Mouse (Mus musculus) liver, embryonic 15.5 days (tissue): ENCODE measurements around the gene Npnt. TPM values are rescaled to one million over a fixed set of nuclear protein-coding genes. Genes with fewer than 3 reads are reported as not detected.

ENCODE experiments used
- ATAC-seq: fragments of 200-750 bp; cut with Nextera tagmentation; 2 replicates; pipeline ENCODE4 v1.8.0; 2017; ENCODE audit warnings: moderate number of reproducible peaks, mild to moderate bottlenecking, moderate library complexity; ENCODE audit not compliant: insufficient read depth
- H3K27ac ChIP-seq: fragments of 300-500 bp; sonication (generic); replicated peaks from 2 replicates; pipeline ENCODE4 v1.5.1; 2015; ENCODE audit warnings: mild to moderate bottlenecking, inconsistent platforms
- H3K27me3 ChIP-seq: fragments of 300-500 bp; sonication (generic); 2 replicates; pipeline ENCODE4 v1.6.1; 2015; ENCODE audit warnings: mild to moderate bottlenecking, inconsistent platforms
- H3K36me3 ChIP-seq: fragments of 300-500 bp; sonication (generic); replicated peaks from 2 replicates; pipeline ENCODE4 v1.6.1; 2015; ENCODE audit warnings: moderate library complexity, mild to moderate bottlenecking, inconsistent platforms
- H3K4me1 ChIP-seq: fragments of 300-500 bp; sonication (generic); replicated peaks from 2 replicates; pipeline ENCODE4 v1.6.1; 2015; ENCODE audit warnings: inconsistent platforms
- H3K4me2 ChIP-seq: fragments of 300-500 bp; sonication (generic); 2 replicates; pipeline ENCODE4 v1.6.1; 2015; ENCODE audit warnings: moderate library complexity, mild to moderate bottlenecking, inconsistent platforms
- H3K4me3 ChIP-seq: fragments of 300-500 bp; sonication (generic); replicated peaks from 2 replicates; pipeline ENCODE4 v1.5.1; 2015; ENCODE audit warnings: mild to moderate bottlenecking, inconsistent platforms
- H3K9ac ChIP-seq: fragments of 300-500 bp; sonication (generic); 2 replicates; pipeline ENCODE4 v1.6.1; 2015; ENCODE audit warnings: moderate library complexity, mild to moderate bottlenecking, inconsistent platforms
- H3K9me3 ChIP-seq: fragments of 300-500 bp; sonication (generic); replicated peaks from 2 replicates; pipeline ENCODE4 v1.6.1; 2016; ENCODE audit warnings: inconsistent platforms
- WGBS: fragments of 180-500 bp; shearing (Covaris S2); methylation state at CpG from one replicate; pipeline ENCODE4 v1.1.7; 2015; ENCODE audit warnings: mixed read lengths; ENCODE audit not compliant: insufficient replicate concordance; 5-methylcytosine and 5-hydroxymethylcytosine counted together
- polyA plus RNA-seq: library from polyadenylated mRNA; unstranded; fragments of >200 nt; fragmentation: Nextera tagmentation; extraction: Ambion mirVana; gene quantifications from 2 replicates; pipeline ENCODE4 v1.2.1, GENCODE M21; 2015

The Npnt gene
- polyA plus RNA-seq, 1 experiment from 2014 or later: 2.4 TPM

DNA sequence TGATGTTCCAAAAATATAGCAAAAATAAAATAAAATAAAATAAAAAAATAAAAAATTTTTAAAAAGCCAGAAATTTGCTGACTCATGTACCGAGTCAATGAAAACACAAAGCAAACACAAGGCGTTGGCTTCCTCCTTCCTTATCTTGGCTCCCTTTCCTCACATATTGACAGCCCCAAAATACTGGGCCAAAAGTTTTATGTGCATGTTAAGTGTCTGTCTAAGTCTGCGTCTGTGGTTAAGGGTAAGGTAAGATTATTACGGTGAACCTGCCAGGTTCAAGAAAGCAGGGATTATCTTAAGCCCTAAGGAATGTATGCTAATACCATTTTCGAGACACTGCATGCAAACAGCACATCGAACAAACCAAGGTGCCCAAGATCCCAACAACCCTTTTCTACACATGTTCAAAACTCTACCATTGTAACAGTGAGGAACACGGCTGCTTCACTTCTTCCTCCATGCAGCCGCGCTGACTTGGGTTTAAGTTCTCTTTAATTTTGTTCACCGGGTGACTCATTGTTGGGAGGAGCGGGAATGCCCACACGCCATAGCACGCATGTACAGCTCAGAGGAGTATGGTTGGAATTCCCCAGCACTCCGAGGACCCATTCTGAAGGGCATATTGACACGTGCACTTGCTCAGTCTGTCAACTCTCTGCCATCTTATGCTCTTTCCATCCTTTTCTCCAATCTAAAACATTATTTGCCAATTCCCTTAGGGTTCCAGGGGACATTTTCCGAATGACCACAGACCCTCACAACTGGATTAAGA is 62.8 kb downstream of the Npnt start:
- WGBS: 55% methylated on average over 16 of the region's 16 CpGs
- Histone ChIP-seq H3K36me3 (no peaks in the 10 kb centered on the region), H3K4me1 (peaks cover 11% of the 10 kb centered on the region), H3K4me3 (no peak overlapping the region), H3K4me2 (no peak overlapping the region), H3K9me3 (no peaks in the 10 kb centered on the region), H3K9ac (no peak overlapping the region), H3K27me3 (no peaks in the 10 kb centered on the region), H3K27ac (no peak overlapping the region)
- ATAC-seq: peak; percentile 44; the same call in 1 of the 2 replicates

DNA sequence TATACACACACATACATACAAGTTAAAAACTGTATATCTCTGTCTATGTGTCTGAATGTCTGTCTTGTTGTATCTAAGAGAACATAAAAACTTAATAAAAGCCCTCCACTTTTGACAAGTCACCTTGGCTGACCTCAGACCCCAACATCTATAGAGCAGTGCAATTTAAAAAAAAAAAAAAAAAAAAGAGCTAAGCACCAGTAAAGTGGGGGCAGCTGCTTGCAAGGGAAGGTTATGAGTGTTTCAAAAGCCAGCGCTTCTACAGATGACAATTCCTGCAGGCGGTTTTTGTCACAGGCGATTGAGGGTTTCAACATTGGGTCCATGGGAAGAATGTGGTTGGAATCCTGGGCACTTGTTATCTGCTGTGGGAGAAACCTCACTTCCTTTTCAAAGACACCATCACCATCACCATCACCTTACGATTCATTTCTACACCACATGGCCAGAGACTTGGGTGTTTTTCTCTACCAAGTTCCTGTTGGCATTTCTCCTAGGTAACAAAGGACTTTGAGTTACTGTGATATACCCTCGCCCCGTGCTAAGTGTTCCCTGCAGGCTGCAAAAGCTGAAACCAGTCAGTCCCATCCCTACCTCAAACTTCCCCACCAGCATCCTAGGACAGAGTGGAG is 63.6 kb downstream of the Npnt start:
- no peak for ATAC-seq
- peaks cover 11% of the 10 kb centered on the region for H3K4me1 ChIP-seq
- no peaks in the 10 kb centered on the region for H3K27me3 ChIP-seq
- no peak overlapping the region for H3K9ac ChIP-seq
- no peak overlapping the region for H3K4me3 ChIP-seq
- H3K9me3 ChIP-seq: no peaks in the 10 kb centered on the region
- no peaks in the 10 kb centered on the region for H3K36me3 ChIP-seq
- H3K4me2 ChIP-seq: no peak overlapping the region
- H3K27ac ChIP-seq: no peak overlapping the region
- WGBS: 19% methylated on average over 6 of the region's 6 CpGs

DNA sequence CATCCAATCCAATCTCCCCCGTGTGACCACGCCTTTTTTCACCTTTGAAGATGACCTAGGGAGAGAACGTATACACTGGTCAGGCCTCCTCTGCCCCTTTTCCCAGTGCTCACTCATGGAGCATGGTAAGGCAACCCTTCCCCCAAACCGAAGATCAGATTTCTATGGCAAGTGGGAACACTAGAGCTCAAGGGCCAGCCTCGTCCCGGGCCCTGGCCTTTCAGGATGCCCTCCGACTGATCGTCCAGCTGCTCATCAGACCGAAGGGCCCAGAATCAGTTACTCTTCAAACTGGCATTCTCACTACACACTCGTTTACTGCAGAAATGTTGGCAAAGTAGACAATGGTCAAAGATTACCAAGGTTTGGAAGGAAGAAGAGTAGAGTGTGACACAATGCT is 65.6 kb downstream of the Npnt start:
- peaks cover 11% of the 10 kb centered on the region for H3K4me1 ChIP-seq
- no peak overlapping the region for H3K9ac ChIP-seq
- no peak overlapping the region for H3K4me3 ChIP-seq
- ATAC-seq: no peak
- H3K9me3 ChIP-seq: no peaks in the 10 kb centered on the region
- no peak overlapping the region for H3K27ac ChIP-seq
- no peaks in the 10 kb centered on the region for H3K36me3 ChIP-seq
- H3K27me3 ChIP-seq: no peaks in the 10 kb centered on the region
- WGBS: 72% methylated on average over 10 of the region's 10 CpGs
- H3K4me2 ChIP-seq: no peak overlapping the region

DNA sequence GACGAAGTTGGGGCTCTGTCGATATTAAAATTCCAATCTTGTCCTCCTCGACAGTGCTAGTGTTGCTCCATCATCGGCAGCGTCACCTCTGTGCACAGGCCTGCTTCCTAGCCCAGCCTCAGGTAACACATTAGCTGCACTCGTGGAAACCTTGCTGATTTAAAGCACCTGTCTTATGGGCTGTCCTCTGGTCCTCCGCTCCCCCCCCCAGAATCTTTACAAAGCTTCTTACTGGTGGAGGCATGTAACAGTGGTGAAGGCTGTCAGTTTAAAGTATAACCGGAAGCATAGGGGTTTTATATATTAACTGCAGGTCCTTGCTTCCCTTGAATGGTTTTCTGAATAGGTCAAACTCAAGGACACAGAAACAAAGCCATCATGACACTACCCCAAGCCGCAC is 66.8 kb downstream of the Npnt start:
- H3K4me1 ChIP-seq: peaks cover 11% of the 10 kb centered on the region
- H3K9me3 ChIP-seq: no peaks in the 10 kb centered on the region
- H3K9ac ChIP-seq: no peak overlapping the region
- H3K27me3 ChIP-seq: no peaks in the 10 kb centered on the region
- H3K27ac ChIP-seq: no peak overlapping the region
- WGBS: 72% methylated on average over 9 of the region's 9 CpGs
- no peak for ATAC-seq
- no peaks in the 10 kb centered on the region for H3K36me3 ChIP-seq
- H3K4me2 ChIP-seq: no peak overlapping the region
- no peak overlapping the region for H3K4me3 ChIP-seq

DNA sequence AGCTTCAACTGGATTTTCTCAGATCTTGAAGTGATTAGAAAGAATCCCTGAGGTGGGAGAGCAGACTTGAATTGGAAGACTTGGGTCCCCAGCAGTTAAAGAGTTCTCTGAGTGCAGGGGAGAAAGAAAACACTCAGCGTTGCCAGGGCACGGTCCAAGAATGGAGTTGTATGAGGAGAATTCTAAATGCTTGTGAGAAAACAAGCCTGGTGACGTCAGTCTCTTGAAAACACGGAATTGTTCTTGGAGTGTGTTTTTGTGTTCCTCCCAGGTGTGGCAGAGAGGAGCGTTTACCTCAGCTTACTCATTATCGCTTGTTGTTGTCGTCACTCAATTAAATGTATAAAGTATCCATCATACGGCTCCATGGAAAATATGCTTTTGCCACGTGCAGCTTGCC is 69.3 kb downstream of the Npnt start:
- Histone ChIP-seq H3K36me3 (no peaks in the 10 kb centered on the region), H3K4me2 (no peak overlapping the region), H3K27me3 (no peaks in the 10 kb centered on the region), H3K9ac (no peak overlapping the region), H3K9me3 (no peaks in the 10 kb centered on the region), H3K27ac (no peak overlapping the region), H3K4me1 (no peaks in the 10 kb centered on the region), H3K4me3 (no peak overlapping the region)
- WGBS: 73% methylated on average over 9 of the region's 9 CpGs
- no peak for ATAC-seq

DNA sequence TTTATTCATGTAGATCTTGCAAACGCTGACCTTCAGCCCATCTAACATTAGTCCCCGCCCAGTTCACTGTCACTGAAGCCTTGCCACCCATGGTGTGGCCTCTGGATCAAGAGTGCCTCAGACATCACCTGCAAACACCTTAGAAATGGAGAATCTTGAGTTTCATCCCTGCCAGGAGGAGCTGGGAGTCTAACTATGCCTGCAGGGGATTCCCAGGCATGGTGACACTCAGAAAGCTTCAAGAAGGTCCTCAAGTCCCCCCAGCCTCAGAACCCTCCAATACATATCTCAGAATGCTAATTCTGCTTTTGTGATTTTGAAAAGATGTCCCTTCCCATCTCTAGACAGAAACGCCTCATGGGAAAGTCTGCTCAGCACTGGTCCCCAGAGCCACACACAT is 69.7 kb downstream of the Npnt start:
- Histone ChIP-seq H3K9me3 (no peaks in the 10 kb centered on the region), H3K4me3 (no peak overlapping the region), H3K27me3 (no peaks in the 10 kb centered on the region), H3K27ac (no peak overlapping the region), H3K9ac (no peak overlapping the region), H3K4me1 (no peaks in the 10 kb centered on the region), H3K36me3 (no peaks in the 10 kb centered on the region), H3K4me2 (no peak overlapping the region)
- no peak for ATAC-seq
- WGBS: 54% methylated on average over 3 of the region's 3 CpGs

DNA sequence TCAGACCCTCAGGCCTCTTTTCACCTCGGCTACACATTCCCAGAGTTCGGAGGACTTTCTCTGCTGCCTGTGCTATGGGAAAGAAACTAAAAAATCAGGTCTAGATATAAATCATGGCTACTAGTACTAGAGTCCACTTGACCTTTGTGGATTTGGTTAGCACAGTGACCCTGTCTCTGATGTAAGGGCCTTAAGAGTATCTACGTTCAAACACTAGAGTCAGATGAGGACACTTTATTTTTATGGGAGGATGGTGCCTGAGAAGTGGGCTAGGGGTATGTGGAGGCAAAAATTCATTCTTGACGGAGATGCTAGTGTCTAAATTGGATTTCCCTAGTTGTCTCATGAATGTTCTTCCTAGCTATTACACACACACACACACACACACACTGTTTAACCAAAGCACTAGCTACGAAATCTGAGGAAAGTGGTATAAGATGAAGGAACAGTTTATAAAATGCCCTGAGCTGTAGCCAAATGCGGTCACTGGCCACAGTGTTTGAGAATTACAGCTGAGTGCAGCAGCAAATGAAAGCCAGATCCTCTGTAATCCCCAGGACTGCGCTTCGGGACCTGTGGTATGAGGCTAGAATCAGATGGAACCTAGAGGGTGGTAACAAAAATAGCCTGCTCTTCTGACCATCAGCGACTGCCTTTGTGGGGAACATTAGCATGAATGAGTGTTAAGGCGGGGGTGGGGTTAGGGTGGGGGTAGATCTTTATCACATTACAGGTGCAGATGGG is 73.0 kb downstream of the Npnt start:
- no peaks in the 10 kb centered on the region for H3K9me3 ChIP-seq
- no peak overlapping the region for H3K4me2 ChIP-seq
- no peaks in the 10 kb centered on the region for H3K27me3 ChIP-seq
- no peak overlapping the region for H3K27ac ChIP-seq
- 58% methylated on average over 10 of the region's 10 CpGs for WGBS
- no peak overlapping the region for H3K9ac ChIP-seq
- H3K4me3 ChIP-seq: no peak overlapping the region
- no peaks in the 10 kb centered on the region for H3K4me1 ChIP-seq
- no peaks in the 10 kb centered on the region for H3K36me3 ChIP-seq
- ATAC-seq: no peak

DNA sequence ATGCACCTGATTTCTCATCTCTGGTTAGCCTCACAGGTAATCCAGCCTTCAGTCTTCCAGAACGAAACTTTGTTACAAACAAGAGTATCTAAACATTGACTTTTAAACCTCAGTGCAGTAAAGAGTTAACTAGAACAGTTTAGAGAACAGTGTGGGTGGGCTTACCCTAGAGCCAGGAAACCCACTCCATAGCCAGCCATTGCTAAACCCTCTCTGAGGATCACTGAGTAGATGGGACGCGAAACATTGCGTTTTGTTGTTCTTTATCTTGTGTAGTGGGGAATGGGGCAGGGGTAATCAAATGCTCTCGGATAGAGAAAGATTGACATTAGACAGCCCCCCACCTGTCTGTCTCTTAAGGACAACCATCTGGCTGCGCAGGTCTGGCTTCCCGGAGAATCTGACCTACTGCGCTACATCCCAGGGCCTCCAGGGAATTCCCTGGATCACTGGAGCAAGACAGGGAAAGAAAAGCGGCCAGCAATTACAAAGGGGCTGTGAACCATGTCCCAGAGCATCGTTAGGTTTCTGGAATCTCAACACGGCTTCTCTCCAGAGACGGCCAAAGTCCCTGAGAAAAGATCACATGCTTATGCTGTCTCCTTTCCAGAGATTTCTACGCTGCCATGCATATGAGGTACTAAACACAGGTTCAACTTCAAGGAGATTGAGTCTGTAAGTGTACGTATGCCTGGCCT is 73.9 kb downstream of the Npnt start:
- H3K4me3 ChIP-seq: no peak overlapping the region
- H3K27me3 ChIP-seq: no peaks in the 10 kb centered on the region
- no peaks in the 10 kb centered on the region for H3K36me3 ChIP-seq
- no peaks in the 10 kb centered on the region for H3K4me1 ChIP-seq
- no peak overlapping the region for H3K9ac ChIP-seq
- no peaks in the 10 kb centered on the region for H3K9me3 ChIP-seq
- no peak for ATAC-seq
- no peak overlapping the region for H3K27ac ChIP-seq
- no peak overlapping the region for H3K4me2 ChIP-seq
- WGBS: 69% methylated on average over 14 of the region's 14 CpGs

DNA sequence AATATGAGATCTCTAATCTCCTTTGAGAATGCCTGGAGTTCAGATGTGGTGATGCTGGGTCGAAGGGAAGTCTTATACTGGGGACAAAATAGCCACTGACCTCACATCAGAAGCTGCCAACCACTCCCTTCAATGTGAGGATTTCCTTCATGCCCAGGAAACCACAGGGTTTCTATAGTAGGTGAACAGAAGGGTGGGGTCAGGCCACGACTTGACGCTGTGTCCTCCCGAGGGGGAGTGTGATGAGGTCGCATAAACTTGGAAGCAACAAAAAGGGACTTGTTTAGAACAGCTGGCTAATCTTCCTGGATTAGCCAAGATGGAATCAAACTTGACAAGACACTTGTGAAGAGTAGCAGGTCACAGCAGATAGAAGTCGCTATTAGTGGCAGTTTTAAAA is 76.8 kb downstream of the Npnt start:
- ATAC-seq: no peak

DNA sequence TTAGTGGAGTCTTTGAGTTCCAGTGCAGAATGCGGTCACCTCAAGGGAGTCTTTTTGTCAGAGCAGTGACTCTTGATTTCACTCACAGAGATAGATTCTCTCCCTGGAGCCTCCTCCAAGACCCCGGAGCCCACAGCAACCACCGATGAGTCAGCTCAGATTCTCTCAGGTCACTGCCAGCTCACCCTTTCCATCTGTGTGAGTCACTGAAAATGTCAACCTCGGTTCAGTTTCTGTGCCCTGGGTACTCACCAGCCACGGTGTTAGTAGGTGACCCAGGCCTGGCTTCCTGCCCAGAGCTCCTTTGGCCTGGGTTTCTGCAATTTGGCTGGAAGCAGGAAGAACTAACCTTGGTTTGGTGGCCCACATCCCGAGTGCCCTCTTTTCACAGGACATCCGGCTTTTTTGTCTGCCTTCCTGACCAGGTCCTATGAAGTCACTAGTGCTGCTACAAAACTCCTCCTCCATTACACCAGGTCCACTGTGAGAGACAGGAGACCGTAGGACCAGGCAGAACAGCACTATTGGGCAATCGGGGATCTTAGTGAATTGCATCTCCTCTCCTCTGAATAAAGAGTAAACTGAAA is 78.7 kb downstream of the Npnt start:
- H3K36me3 ChIP-seq: no peaks in the 10 kb centered on the region
- no peaks in the 10 kb centered on the region for H3K27me3 ChIP-seq
- 41% methylated on average over 9 of the region's 9 CpGs for WGBS
- H3K27ac ChIP-seq: no peak overlapping the region
- no peaks in the 10 kb centered on the region for H3K4me1 ChIP-seq
- ATAC-seq: peak; percentile 25; the same call in 1 of the 2 replicates
- no peak overlapping the region for H3K9ac ChIP-seq
- H3K9me3 ChIP-seq: no peaks in the 10 kb centered on the region
- H3K4me2 ChIP-seq: no peak overlapping the region
- H3K4me3 ChIP-seq: no peak overlapping the region

More for the DNA sequence above, 76.8 kb downstream of the Npnt start:
- no peaks in the 10 kb centered on the region for H3K27me3 ChIP-seq
- 18% methylated on average over 6 of the region's 6 CpGs for WGBS
- no peak overlapping the region for H3K4me2 ChIP-seq
- H3K9me3 ChIP-seq: no peaks in the 10 kb centered on the region
- H3K9ac ChIP-seq: no peak overlapping the region
- H3K4me1 ChIP-seq: no peaks in the 10 kb centered on the region
- H3K27ac ChIP-seq: no peak overlapping the region
- no peak overlapping the region for H3K4me3 ChIP-seq
- no peaks in the 10 kb centered on the region for H3K36me3 ChIP-seq
